Mouse (Mus musculus) cerebellum, adult 2 months (tissue): ENCODE measurements at regions not wholly inside any gene's neighbourhood (a gene's known extent, or its start where the extent isn't known, plus 50 kb on each side); places are given as distances from the start of the nearest gene placed in this dataset.

Experiments used
- CTCF ChIP-seq: fragments of 200-500 bp; IDR thresholded peaks from 2 replicates; pipeline ENCODE4 v1.5.1; 2011; ENCODE audit warnings: low read depth, mild to moderate bottlenecking, control low read depth, low read length, moderate library complexity, borderline replicate concordance; ENCODE audit not compliant: insufficient read depth
- POLR2A ChIP-seq: fragments of 200-500 bp; IDR thresholded peaks from 2 replicates; pipeline ENCODE4 v1.6.1; 2011; ENCODE audit warnings: low read length, control low read depth, borderline replicate concordance; ENCODE audit not compliant: insufficient read depth

GRCm38 (mm10) chr11:22573166-22573565, 61.3 kb downstream of the Tmem17 start:
- TF ChIP-seq CTCF (no peak), POLR2A (no peak)
